Mouse (Mus musculus): ENCODE data around the gene Ksr1. TPM values are rescaled to one million over a fixed set of nuclear protein-coding genes. Genes with fewer than 3 reads are reported as not detected.

The Ksr1 gene
- polyA plus RNA-seq, 1 experiment = 4.8 TPM

DNA sequence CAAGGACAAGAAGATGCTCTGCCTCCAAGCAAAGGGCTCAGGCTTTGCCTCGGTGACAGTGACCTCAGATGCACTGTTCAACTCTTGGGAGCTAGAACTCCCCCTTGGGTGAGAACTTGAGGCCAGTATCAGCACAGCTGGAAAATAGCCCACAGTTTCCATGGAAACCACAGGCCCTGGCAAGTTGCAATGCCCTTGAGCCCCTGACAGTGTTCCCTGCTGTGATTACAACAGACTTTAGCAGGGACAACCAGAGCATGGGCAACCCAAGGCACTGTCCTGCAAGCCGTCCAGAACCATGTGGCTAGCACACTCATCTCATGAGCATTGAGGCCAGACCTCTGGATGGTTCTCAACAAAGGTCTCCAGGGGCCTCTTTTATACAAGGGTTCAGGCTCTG lies 106.7 kb downstream of the Ksr1 start:
- H3K79me2 ChIP-seq (ENCODE audit: control insufficient read depth, insufficient read depth) = no peaks in the 10 kb centered on the region
- TF ChIP-seq USF1 (IDR thresholded peaks at IDR 0.05; ENCODE audit: low read depth) (no peak), CTCF (IDR thresholded peaks at IDR 0.05; ENCODE audit: control insufficient read depth, insufficient read depth, insufficient read length) (no peak), MYOG (IDR thresholded peaks at IDR 0.05; ENCODE audit: control insufficient read depth, extremely low read depth, insufficient read length) (no peak), MAX (IDR thresholded peaks at IDR 0.05) (no peak), MYOD1 (IDR thresholded peaks at IDR 0.05; ENCODE audit: control insufficient read depth, insufficient read length, low read depth) (no peak), FOSL1 (IDR thresholded peaks at IDR 0.05; ENCODE audit: insufficient read depth, low read length, poor library complexity, severe bottlenecking) (no peak), CEBPB (IDR thresholded peaks at IDR 0.05; ENCODE audit: low read depth) (no peak)
- H3K4me3 ChIP-seq (ENCODE audit: insufficient read depth, poor library complexity, severe bottlenecking) = no peak overlapping the region
- H3ac ChIP-seq (ENCODE audit: control insufficient read depth, insufficient read length, low read depth) = no peak overlapping the region
- H3K27me3 ChIP-seq (ENCODE audit: control insufficient read depth, insufficient read depth, insufficient read length) = no peaks in the 10 kb centered on the region
- H3K79me3 ChIP-seq (ENCODE audit: low read depth) = no peaks in the 10 kb centered on the region
- peaks cover 25% of the 10 kb centered on the region for H3K36me3 ChIP-seq (ENCODE audit: control insufficient read depth, insufficient read depth)

GRCm38 (mm10) chr11:79037555-79037954 lies 108.7 kb downstream of the Ksr1 start:
- H3K79me2 ChIP-seq (ENCODE audit: control insufficient read depth, insufficient read depth) = no peaks in the 10 kb centered on the region
- H3K4me3 ChIP-seq (ENCODE audit: insufficient read depth, poor library complexity, severe bottlenecking) = no peak overlapping the region
- H3K79me3 ChIP-seq (ENCODE audit: low read depth) = no peaks in the 10 kb centered on the region
- H3K36me3 ChIP-seq (ENCODE audit: control insufficient read depth, insufficient read depth) = peaks cover 17% of the 10 kb centered on the region
- H3K27me3 ChIP-seq (ENCODE audit: control insufficient read depth, insufficient read depth, insufficient read length) = no peaks in the 10 kb centered on the region
- no peak overlapping the region for H3ac ChIP-seq (ENCODE audit: control insufficient read depth, insufficient read length, low read depth)
- no peak for TF ChIP-seq FOSL1 (IDR thresholded peaks at IDR 0.05; ENCODE audit: insufficient read depth, low read length, poor library complexity, severe bottlenecking)
- TF ChIP-seq MAX (IDR thresholded peaks at IDR 0.05) = no peak
- TF ChIP-seq USF1 (IDR thresholded peaks at IDR 0.05; ENCODE audit: low read depth) = no peak
- no peak for TF ChIP-seq MYOG (IDR thresholded peaks at IDR 0.05; ENCODE audit: control insufficient read depth, extremely low read depth, insufficient read length)
- no peak for TF ChIP-seq MYOD1 (IDR thresholded peaks at IDR 0.05; ENCODE audit: control insufficient read depth, insufficient read length, low read depth)
- TF ChIP-seq CEBPB (IDR thresholded peaks at IDR 0.05; ENCODE audit: low read depth) = no peak
- no peak for TF ChIP-seq CTCF (IDR thresholded peaks at IDR 0.05; ENCODE audit: control insufficient read depth, insufficient read depth, insufficient read length)

DNA sequence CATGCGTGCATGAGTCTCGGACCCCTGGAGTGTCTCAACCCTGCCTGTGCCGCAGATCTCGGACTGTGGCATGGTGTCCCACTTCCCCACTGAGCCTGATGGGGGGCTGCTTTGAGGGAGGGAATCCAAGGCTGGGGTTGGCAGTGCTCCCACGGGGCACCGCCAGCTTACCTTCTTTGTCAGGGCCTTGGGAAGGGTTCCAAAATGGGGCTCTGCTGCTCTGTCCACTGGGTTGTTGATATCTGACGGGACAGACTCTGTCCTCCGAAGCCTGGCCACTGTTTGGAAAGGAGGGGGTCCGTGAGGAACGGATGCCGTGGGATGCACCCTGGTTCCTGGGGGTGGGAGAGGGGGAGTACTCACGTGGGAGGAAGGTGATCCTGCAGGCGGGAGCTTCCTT lies 109.9 kb downstream of the Ksr1 start:
- peaks cover 20% of the 10 kb centered on the region for H3K36me3 ChIP-seq (ENCODE audit: control insufficient read depth, insufficient read depth)
- H3K79me3 ChIP-seq (ENCODE audit: low read depth) = no peaks in the 10 kb centered on the region
- no peak overlapping the region for H3ac ChIP-seq (ENCODE audit: control insufficient read depth, insufficient read length, low read depth)
- TF ChIP-seq MYOD1 (IDR thresholded peaks at IDR 0.05; ENCODE audit: control insufficient read depth, insufficient read length, low read depth) = no peak
- TF ChIP-seq USF1 (IDR thresholded peaks at IDR 0.05; ENCODE audit: low read depth) = no peak
- no peak for TF ChIP-seq MAX (IDR thresholded peaks at IDR 0.05)
- TF ChIP-seq CTCF (IDR thresholded peaks at IDR 0.05; ENCODE audit: control insufficient read depth, insufficient read depth, insufficient read length) = no peak
- no peak for TF ChIP-seq MYOG (IDR thresholded peaks at IDR 0.05; ENCODE audit: control insufficient read depth, extremely low read depth, insufficient read length)
- no peak for TF ChIP-seq FOSL1 (IDR thresholded peaks at IDR 0.05; ENCODE audit: insufficient read depth, low read length, poor library complexity, severe bottlenecking)
- no peak for TF ChIP-seq CEBPB (IDR thresholded peaks at IDR 0.05; ENCODE audit: low read depth)
- no peak overlapping the region for H3K4me3 ChIP-seq (ENCODE audit: insufficient read depth, poor library complexity, severe bottlenecking)
- no peaks in the 10 kb centered on the region for H3K79me2 ChIP-seq (ENCODE audit: control insufficient read depth, insufficient read depth)
- no peaks in the 10 kb centered on the region for H3K27me3 ChIP-seq (ENCODE audit: control insufficient read depth, insufficient read depth, insufficient read length)

GRCm38 (mm10) chr11:79033636-79034035 lies 112.6 kb downstream of the Ksr1 start:
- Histone ChIP-seq H3K79me3 (ENCODE audit: low read depth) (no peaks in the 10 kb centered on the region), H3K36me3 (ENCODE audit: control insufficient read depth, insufficient read depth) (peaks cover 13% of the 10 kb centered on the region), H3K4me3 (ENCODE audit: insufficient read depth, poor library complexity, severe bottlenecking) (no peak overlapping the region), H3K79me2 (ENCODE audit: control insufficient read depth, insufficient read depth) (no peaks in the 10 kb centered on the region), H3K27me3 (ENCODE audit: control insufficient read depth, insufficient read depth, insufficient read length) (no peaks in the 10 kb centered on the region), H3ac (ENCODE audit: control insufficient read depth, insufficient read length, low read depth) (no peak overlapping the region)
- TF ChIP-seq CEBPB (IDR thresholded peaks at IDR 0.05; ENCODE audit: low read depth) (no peak), USF1 (IDR thresholded peaks at IDR 0.05; ENCODE audit: low read depth) (no peak), FOSL1 (IDR thresholded peaks at IDR 0.05; ENCODE audit: insufficient read depth, low read length, poor library complexity, severe bottlenecking) (no peak), MAX (IDR thresholded peaks at IDR 0.05) (no peak), CTCF (IDR thresholded peaks at IDR 0.05; ENCODE audit: control insufficient read depth, insufficient read depth, insufficient read length) (no peak), MYOG (IDR thresholded peaks at IDR 0.05; ENCODE audit: control insufficient read depth, extremely low read depth, insufficient read length) (no peak), MYOD1 (IDR thresholded peaks at IDR 0.05; ENCODE audit: control insufficient read depth, insufficient read length, low read depth) (no peak)

DNA sequence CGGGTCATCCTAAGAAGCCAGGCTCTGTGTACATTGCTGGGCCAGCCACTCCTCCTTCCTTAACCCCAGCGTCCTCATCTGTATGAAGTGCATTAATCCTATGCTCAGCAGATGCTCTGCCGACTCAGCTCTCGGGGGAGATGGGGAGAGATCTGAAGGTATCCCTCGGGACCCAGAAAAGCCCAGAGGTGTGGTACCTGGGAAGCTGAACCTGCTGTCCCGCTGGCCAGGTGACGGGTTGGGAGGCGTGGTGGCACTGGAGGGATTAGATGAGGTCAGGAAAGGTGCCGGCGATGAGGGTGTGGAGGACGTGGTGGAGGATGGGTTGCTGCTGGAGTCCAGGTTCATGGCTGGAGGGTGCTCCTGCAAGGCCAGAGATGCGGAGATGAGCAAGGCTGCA lies 113.2 kb downstream of the Ksr1 start:
- TF ChIP-seq MYOD1 (IDR thresholded peaks at IDR 0.05; ENCODE audit: control insufficient read depth, insufficient read length, low read depth) (no peak), FOSL1 (IDR thresholded peaks at IDR 0.05; ENCODE audit: insufficient read depth, low read length, poor library complexity, severe bottlenecking) (no peak), MAX (IDR thresholded peaks at IDR 0.05) (no peak), USF1 (IDR thresholded peaks at IDR 0.05; ENCODE audit: low read depth) (no peak), CEBPB (IDR thresholded peaks at IDR 0.05; ENCODE audit: low read depth) (no peak), CTCF (IDR thresholded peaks at IDR 0.05; ENCODE audit: control insufficient read depth, insufficient read depth, insufficient read length) (no peak), MYOG (IDR thresholded peaks at IDR 0.05; ENCODE audit: control insufficient read depth, extremely low read depth, insufficient read length) (no peak)
- no peaks in the 10 kb centered on the region for H3K27me3 ChIP-seq (ENCODE audit: control insufficient read depth, insufficient read depth, insufficient read length)

DNA sequence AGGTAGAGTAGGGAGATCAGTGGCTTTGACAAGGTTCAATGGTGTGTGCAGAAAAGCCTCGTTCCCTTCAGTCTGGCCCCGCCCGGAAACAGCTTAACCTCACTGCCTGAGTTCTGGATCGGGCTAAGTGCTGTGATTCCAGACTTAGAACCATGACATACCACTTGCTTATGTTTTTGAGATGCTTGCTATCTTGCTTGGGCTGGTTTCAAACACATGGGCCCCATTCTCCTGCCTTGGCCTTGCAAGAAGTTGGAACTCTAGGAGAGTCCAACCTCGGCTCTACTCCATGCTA lies 114.8 kb downstream of the Ksr1 start:
- no peaks in the 10 kb centered on the region for H3K79me2 ChIP-seq (ENCODE audit: control insufficient read depth, insufficient read depth)
- no peak overlapping the region for H3ac ChIP-seq (ENCODE audit: control insufficient read depth, insufficient read length, low read depth)
- no peak for TF ChIP-seq CTCF (IDR thresholded peaks at IDR 0.05; ENCODE audit: control insufficient read depth, insufficient read depth, insufficient read length)
- no peak for TF ChIP-seq MAX (IDR thresholded peaks at IDR 0.05)
- peaks cover 16% of the 10 kb centered on the region for H3K36me3 ChIP-seq (ENCODE audit: control insufficient read depth, insufficient read depth)
- H3K27me3 ChIP-seq (ENCODE audit: control insufficient read depth, insufficient read depth, insufficient read length) = no peaks in the 10 kb centered on the region
- H3K79me3 ChIP-seq (ENCODE audit: low read depth) = no peaks in the 10 kb centered on the region
- no peak overlapping the region for H3K4me3 ChIP-seq (ENCODE audit: insufficient read depth, poor library complexity, severe bottlenecking)

More for the DNA sequence above, 113.2 kb downstream of the Ksr1 start:
- Histone ChIP-seq H3K36me3 (ENCODE audit: control insufficient read depth, insufficient read depth) (peaks cover 13% of the 10 kb centered on the region), H3K79me2 (ENCODE audit: control insufficient read depth, insufficient read depth) (no peaks in the 10 kb centered on the region), H3K79me3 (ENCODE audit: low read depth) (no peaks in the 10 kb centered on the region), H3ac (ENCODE audit: control insufficient read depth, insufficient read length, low read depth) (no peak overlapping the region), H3K4me3 (ENCODE audit: insufficient read depth, poor library complexity, severe bottlenecking) (no peak overlapping the region)
